Mouse (Mus musculus): ENCODE data around the gene Rassf1. TPM values are rescaled to one million over a fixed set of nuclear protein-coding genes. Genes with fewer than 3 reads are reported as not detected.

Rassf1 gene
- 10 to 100 TPM; 77.8 to 84.6 (median 82.3) TPM for polyA plus RNA-seq (2017; shearing (Covaris generic))

- ATAC-seq, result peak; percentile 72
These were observed at the start of gene Rassf1 for GRCm38 (mm10) chr9:107551117-107551889. Gene Rassf1 (plus strand): TSS chr9:107551555.

- no peak for ATAC-seq
These were observed 49.1 kb upstream of the Rassf1 start for GRCm38 (mm10) chr9:107502131-107502846.

- ATAC-seq, result no peak
These were observed 46.5 kb upstream of the Rassf1 start for GRCm38 (mm10) chr9:107504662-107505537.

GRCm38 (mm10) chr9:107508266-107508665, 43.1 kb upstream of the Rassf1 start:
- no peak for ATAC-seq

GRCm38 (mm10) chr9:107510384-107511100, 40.8 kb upstream of the Rassf1 start:
- no peak for ATAC-seq

DNA sequence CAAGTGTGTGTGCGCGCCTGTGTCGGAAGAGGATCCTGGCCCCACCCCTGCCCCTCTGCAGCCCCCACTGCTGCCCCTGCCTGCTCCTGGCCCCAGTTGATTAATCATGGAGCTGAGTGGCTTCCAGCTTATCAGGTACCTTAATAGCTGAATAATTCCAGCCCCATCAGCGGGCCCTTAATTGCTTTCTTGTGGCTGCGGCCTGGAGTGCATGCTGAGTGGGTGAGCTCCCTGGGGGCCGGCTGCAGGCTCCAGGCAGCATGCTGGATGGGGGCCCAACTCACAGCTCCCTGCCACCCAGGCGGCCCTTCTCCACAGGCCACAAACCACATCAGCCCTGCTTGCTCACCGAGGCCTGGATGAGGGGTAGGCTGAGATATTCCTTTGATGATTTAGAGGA, 39.9 kb upstream of the Rassf1 start:
- no peak for ATAC-seq

- ATAC-seq, result no peak
These were observed 39.0 kb upstream of the Rassf1 start for GRCm38 (mm10) chr9:107512326-107512725.

- ATAC-seq, result no peak
These were observed 36.9 kb upstream of the Rassf1 start for GRCm38 (mm10) chr9:107514303-107514955.

GRCm38 (mm10) chr9:107520331-107520730, 31.0 kb upstream of the Rassf1 start:
- no peak for ATAC-seq

DNA sequence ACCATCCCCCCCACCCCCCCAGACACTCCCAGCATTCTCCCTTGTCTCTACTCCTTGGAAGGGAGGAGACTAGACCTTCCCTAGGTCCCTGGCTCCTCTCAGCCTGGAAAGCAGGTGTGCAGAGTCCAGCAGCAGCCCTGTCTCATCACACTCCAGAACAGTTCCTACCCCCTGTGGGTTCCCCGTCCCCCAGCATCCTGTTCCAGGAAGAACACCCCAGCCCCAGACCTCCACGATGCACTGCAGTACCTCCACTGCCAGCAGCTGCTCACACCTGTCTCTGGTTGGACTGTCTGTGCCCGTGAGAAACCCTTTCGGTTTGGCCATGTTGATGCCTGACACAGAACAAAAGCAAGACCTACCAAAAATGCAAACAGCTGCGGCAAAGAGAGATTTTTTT, 30.2 kb upstream of the Rassf1 start:
- peak; percentile 75 for ATAC-seq

DNA sequence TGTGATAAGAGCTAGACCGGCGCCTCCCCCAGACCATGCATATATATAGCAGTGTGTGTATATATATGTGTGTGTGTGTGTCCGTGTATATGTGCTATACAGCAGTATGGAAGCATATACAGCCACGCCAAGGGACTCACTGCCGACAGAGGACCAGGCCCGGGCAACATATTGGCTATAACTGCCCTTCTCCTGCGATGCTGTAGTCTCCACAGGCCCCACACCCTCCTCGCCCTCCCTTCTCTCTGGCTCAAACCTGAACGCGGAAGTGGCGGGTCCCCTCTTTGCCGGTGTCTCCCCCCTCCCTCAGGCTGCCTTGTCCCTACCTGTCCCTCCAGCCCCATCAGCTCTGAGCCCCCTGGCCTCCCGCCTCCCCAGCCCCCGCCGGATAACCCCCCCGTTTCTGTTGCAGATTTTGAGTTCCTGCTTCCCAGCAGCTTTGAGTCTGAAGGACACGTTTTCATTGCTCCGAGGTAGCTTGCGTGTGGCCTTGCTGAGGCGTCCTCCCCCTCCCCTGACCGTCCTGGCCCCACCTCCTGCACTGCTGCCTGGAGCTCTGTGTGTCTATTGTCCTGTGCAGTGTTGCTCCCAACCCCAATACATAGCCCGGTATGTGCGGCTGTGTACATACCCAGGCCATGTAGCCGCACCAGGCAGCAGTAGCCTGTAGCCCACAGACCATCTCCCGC, 29.5 kb upstream of the Rassf1 start:
- ATAC-seq, result peak; percentile 44

GRCm38 (mm10) chr9:107522400-107522711, 29.0 kb upstream of the Rassf1 start:
- no peak for ATAC-seq

DNA sequence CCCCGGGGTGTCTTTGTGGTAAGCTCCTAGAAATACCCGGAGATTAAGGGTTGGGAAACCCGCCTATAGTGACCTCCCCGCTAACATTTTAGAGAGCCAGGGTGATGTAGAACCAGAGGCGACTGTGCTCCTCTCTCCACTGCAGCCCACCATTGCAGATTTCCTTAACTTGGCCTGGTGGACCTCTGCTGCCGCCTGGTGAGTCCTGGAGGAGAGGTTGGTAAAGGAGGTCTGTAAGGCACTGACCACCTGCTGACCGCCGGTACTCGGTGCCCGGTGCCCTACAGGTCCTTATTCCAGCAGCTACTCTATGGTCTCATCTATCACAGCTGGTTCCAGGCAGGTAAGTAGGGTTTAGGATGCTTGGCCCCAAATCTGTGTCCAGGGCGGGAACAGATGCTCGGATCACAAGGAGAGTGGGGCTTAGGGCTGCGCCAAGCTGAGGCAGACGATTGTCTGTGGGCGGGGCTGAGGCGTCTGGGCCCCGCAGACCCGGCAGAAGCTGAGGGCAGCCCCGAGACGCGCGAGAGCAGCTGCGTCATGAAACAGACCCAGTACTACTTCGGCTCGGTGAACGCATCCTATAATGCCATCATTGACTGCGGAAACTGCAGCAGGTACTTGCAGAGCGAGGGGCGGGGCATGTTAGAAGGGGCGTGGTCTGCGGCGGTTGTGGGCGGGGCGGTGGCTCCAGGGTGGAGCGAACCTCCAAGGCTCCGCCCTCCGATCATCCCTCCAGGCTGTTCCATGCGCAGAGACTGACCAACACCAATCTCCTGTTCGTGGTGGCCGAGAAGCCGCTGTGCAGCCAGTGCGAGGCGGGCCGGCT, 24.9 kb upstream of the Rassf1 start:
- ATAC-seq, result peak; percentile 61

DNA sequence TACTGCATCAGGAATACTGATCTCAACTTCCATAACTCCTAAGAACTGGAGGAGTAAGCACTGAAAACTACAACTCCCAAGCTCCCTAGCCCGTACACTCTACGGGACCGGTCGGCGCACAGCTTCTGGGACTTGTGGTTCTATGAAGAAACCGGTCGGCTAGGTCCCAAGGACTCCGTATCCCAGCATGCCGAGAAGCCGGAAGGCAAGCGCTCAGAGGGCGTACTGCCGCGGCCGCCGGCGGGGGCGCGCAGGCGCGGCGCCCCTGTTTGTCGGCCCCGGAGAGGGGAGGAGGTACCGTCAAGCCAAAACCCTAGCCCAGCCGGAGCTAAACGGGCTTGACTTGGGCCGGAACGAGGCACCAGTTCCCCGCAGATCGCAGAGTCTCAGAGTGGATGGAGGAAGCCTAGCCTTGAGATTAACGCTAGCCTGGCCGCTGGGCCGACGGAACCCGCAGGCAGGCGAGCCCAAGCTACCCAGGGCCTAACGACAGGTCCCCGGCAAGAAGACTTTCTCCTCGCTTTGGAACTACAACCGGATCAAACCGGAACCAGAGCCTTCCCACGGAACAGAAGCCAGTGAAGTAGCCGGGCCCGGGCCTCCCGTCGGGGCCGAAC, 17.5 kb upstream of the Rassf1 start, which contains the start of gene Tmem115:
Gene Tmem115, plus strand, starts transcription at position 155 of the 617 bp plus-strand sequence.
- peak; percentile 99 for ATAC-seq

DNA sequence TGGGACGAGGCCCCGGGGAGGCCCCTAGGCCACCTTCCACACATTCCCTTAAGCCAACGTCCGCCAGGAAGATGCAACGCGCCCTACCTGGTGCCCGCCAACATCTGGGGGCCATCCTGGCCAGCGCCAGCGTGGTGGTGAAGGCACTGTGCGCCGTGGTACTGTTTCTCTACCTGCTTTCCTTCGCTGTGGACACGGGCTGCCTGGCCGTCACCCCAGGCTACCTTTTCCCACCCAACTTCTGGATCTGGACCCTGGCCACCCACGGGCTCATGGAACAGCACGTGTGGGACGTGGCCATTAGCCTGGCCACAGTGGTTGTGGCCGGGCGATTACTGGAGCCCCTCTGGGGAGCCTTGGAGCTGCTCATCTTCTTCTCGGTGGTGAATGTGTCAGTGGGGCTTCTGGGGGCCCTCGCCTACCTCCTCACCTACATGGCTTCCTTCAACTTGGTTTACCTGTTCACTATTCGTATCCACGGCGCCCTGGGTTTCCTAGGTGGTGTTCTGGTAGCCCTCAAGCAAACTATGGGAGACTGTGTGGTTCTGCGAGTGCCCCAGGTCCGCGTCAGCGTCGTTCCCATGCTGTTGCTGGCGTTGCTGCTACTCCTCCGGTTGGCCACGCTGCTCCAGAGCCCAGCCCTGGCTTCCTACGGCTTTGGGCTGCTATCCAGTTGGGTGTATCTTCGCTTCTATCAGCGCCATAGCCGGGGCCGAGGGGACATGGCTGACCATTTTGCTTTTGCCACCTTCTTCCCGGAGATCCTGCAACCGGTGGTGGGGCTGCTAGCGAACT, 16.8 kb upstream of the Rassf1 start:
- no peak for ATAC-seq

DNA sequence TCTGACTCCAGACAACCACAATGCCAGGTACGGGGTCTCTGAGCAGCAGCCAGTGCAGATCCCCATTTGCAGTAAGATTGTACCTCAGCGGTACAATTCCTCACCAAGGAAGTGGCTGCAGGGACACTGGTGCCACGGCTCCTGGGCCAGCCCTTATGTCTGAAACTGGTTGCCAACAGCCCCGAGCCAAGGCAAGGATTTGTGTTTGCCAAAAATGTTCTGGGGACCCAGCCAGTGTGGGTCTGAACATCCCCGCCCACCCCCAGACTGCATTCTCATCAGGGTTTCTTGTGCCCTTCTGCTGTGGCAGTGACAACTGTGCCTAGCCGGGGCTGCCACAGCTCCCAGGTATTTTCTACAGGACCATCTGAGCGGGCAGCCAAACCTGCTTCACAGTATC, 13.1 kb upstream of the Rassf1 start:
- no peak for ATAC-seq

DNA sequence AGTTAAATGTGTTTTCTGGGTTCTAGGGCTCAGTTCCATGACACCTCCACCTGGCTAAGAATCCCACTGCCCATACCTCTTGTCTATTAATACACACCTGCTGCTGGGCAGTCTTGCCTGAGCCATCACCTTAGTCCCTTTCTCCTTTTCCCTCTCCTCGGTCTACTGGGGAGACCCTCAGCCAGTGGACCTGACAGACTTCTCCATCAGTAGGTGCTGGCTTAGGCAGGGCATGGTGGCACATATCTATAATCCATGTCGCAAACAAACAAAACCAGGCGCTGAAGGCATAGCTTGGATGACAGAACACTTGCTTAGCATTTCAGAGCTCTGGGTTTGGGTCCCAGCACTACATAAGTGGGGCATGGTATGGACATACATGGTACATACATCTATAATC, 12.6 kb upstream of the Rassf1 start:
- no peak for ATAC-seq

- ATAC-seq, result no peak
These were observed 11.4 kb upstream of the Rassf1 start for GRCm38 (mm10) chr9:107539940-107540339.

DNA sequence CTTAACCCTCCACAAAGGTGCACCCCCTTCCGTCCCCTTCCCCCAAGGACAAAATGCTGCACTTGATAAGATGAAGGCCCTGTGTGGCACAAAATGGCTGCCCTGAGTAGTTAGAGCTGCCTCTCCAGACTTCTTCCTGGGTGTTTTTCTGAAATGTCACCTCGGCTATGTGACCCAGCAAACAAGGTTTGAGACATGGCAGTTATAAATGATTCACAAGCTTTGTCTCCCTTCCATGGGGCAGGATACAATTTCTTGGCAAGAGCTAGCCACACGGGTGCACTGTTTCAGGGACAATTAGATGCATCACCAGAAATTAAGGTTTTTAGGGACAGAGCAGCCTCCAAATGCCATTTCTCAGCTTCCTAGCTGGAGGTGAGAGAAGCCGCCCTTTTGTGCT, 10.9 kb upstream of the Rassf1 start:
- no peak for ATAC-seq
